Mouse (Mus musculus): Measurements from ENCODE around the gene Gm38655. TPM values are rescaled to one million over a fixed set of nuclear protein-coding genes. Genes with fewer than 3 reads are reported as not detected.

Gm38655 gene
- polyA plus RNA-seq, 1 experiment, result not detected

DNA sequence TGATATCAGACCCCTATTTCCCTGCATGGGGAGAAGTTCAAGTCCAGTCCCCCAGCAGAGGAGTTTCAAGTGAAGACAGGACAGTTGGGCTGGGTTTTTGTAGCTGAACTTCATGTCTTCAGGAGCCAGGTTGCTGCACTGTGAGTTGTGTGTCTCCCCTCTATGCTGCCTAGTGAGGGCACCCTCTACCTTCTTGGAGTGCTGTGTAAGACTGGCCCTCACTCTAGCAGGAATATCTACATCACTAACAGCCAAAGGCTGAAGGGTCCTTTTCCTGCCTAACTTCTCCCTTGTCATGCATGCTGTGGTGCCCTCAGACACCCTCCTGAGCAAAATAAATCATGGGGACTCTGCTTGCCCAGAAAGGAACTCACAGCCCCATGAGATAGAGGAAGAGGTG is 8.0 kb upstream of the Gm38655 start:
- TF ChIP-seq POLR2A (IDR thresholded peaks at IDR 0.05; ENCODE audit: extremely low read depth, insufficient read depth, low read length) (no peak), CTCF (IDR thresholded peaks at IDR 0.05; ENCODE audit: extremely low read depth, insufficient read depth, low read length) (no peak)
- H3K4me1 ChIP-seq (ENCODE audit: control insufficient read depth, insufficient read depth, low read length), result no peaks in the 10 kb centered on the region; the same call in none of the 2 replicates
- no peak overlapping the region; the same call in 1 of the 2 replicates for H3K4me3 ChIP-seq (ENCODE audit: insufficient read depth, low read length)
- H3K27ac ChIP-seq (ENCODE audit: insufficient read depth, low read length), result no peak overlapping the region

DNA sequence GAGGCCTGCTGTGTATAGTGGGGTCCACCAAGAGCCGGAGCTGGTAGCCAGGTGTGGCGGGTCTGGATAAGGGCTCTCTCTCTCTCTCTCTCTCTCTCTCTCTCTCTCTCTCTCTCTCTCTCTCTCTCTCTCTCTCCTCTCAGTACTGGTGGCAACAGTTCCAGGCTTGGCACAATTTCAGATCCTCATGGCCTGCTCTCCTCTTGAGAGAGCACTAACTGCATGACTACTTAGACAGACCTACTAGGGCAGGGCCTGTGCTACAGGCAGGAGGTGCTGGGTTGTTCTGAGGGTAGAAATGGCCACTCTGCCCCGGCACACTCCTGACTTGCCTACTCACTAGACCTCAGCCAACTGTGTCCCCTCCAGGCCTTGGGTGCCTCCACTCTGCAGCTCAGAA is 2.7 kb downstream of the Gm38655 start:
- no peaks in the 10 kb centered on the region for H3K4me1 ChIP-seq (ENCODE audit: control insufficient read depth, insufficient read depth, low read length)
- TF ChIP-seq CTCF (IDR thresholded peaks at IDR 0.05; ENCODE audit: extremely low read depth, insufficient read depth, low read length), result no peak
- H3K4me3 ChIP-seq (ENCODE audit: insufficient read depth, low read length), result no peak overlapping the region
- H3K27ac ChIP-seq (ENCODE audit: insufficient read depth, low read length), result no peak overlapping the region

DNA sequence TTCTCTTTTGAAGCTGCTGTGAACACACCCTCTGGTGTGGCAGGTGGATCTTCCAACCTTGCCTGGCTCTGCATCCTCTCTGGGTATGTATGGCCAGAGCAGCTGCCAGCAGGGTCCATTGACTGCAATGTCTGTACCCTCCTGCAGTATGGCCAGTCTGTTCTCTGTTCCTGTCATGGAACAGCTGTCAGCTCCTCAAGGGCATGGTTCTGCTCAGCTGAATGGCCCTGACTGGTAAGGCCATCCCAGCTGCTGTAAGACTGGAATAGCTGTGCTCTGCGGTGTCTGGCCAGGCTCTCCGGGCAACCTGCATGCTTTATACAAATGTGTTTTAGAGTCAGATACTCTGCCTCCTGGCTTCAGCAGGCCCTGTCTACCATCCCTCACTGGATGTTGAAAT is 5.6 kb downstream of the Gm38655 start:
- H3K27ac ChIP-seq (ENCODE audit: insufficient read depth, low read length), result no peak overlapping the region
- no peak overlapping the region for H3K4me3 ChIP-seq (ENCODE audit: insufficient read depth, low read length)
- TF ChIP-seq CTCF (IDR thresholded peaks at IDR 0.05; ENCODE audit: extremely low read depth, insufficient read depth, low read length), result no peak
- no peak for TF ChIP-seq POLR2A (IDR thresholded peaks at IDR 0.05; ENCODE audit: extremely low read depth, insufficient read depth, low read length)
- no peaks in the 10 kb centered on the region for H3K4me1 ChIP-seq (ENCODE audit: control insufficient read depth, insufficient read depth, low read length)

DNA sequence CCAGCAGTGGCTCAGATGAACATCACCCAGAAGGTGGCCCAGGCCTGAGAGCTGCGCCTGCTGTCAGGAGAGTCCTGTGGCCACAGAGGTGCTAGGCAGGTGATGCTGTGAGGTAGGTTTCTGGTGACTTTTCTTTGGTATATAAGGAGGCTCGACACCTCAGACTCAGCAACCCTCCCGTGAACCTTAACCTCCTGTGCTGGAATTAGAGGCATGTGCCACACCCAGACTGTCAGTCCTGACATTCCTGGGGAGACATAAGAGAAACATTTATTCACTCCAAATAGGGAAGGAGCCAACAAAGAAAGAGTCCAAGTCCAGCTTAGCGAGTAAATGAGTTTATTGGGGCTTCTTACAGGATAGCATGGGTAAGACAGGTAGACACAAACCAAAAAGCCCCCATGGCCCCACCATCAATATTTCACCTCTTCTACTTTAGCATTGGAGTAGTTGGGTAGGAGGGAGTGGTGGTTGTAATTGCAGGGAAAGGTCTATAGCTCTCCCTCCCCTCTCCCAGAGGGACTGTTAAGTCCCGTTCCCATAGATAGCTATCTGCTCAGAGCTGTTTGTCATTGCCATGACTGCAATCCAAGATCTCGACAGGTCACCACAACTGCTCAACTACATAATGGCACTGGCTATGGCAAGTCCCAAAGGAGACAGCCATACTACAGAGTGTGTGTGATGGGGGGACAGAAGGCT is 9.2 kb downstream of the Gm38655 start:
- Histone ChIP-seq H3K4me3 (ENCODE audit: insufficient read depth, low read length) (no peak overlapping the region), H3K27ac (ENCODE audit: insufficient read depth, low read length) (no peak overlapping the region), H3K4me1 (ENCODE audit: control insufficient read depth, insufficient read depth, low read length) (no peaks in the 10 kb centered on the region)
- TF ChIP-seq POLR2A (IDR thresholded peaks at IDR 0.05; ENCODE audit: extremely low read depth, insufficient read depth, low read length) (no peak), CTCF (IDR thresholded peaks at IDR 0.05; ENCODE audit: extremely low read depth, insufficient read depth, low read length) (no peak)

DNA sequence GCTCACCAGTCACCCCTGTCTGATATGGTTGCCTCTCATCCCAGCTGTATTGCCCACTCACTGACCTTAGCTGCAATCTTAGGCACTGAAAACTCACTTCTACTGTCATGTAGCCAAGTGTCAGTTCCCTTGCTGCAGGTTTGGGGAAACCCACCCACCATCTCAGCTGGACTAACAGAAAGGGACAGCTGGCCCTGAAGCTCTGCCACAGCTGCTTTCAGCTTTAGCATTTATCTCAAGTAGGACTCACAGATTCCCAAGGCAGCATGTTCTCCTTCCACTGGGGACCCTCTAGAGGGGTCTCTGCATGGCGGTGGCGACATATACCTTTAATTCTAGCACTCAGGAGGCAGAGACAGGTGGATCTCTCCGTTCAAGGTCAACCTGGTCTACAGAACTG is 10.5 kb downstream of the Gm38655 start:
- Histone ChIP-seq H3K4me1 (ENCODE audit: control insufficient read depth, insufficient read depth, low read length) (no peaks in the 10 kb centered on the region), H3K27ac (ENCODE audit: insufficient read depth, low read length) (no peak overlapping the region), H3K4me3 (ENCODE audit: insufficient read depth, low read length) (no peak overlapping the region)
- TF ChIP-seq POLR2A (IDR thresholded peaks at IDR 0.05; ENCODE audit: extremely low read depth, insufficient read depth, low read length), result no peak
- no peak for TF ChIP-seq CTCF (IDR thresholded peaks at IDR 0.05; ENCODE audit: extremely low read depth, insufficient read depth, low read length)

DNA sequence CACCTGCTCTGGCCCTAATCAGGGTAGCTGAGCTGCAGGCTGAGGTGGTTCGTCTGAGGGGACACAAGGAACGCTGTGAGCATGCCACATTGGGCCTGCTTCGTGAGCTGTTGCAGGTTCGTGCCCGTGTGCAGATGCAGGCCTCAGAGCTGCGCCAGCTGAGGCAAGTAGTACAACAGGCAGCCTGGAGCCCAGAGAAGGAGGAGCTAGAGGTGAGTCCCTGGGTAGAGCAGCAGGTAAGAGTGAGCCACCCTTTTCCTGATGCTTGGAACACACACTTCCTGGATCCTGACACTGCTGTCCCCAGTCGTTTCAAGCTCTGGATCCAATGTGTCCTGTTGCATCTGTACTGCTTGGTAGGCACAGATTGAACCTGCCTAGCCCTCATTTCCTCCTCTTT is 11.9 kb downstream of the Gm38655 start:
- TF ChIP-seq CTCF (IDR thresholded peaks at IDR 0.05; ENCODE audit: extremely low read depth, insufficient read depth, low read length), result no peak
- TF ChIP-seq POLR2A (IDR thresholded peaks at IDR 0.05; ENCODE audit: extremely low read depth, insufficient read depth, low read length), result no peak
- Histone ChIP-seq H3K4me1 (ENCODE audit: control insufficient read depth, insufficient read depth, low read length) (no peaks in the 10 kb centered on the region), H3K27ac (ENCODE audit: insufficient read depth, low read length) (no peak overlapping the region), H3K4me3 (ENCODE audit: insufficient read depth, low read length) (no peak overlapping the region)

DNA sequence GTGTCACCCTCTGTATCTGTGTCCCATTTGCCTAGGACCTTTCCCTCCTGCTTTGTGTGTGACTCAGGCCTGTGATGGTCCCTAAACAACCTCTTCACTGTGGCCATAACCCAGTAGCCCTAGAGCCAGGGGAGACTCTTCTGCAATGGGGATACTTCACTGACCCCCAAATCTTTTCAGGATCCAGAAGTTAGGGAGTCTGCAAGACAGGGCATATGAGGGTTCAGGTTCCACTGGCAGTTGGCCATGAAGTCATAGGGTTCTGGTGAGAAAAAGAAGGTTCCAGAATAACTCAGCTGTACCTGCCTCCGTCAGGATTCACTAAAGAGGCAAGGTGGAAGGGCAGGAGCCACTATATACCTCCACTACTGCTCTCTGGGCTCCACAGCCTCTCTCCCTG is 13.1 kb downstream of the Gm38655 start, which contains the start of gene Ccdc154:
Gene Ccdc154, plus strand, starts transcription at position 301 of the 400 bp plus-strand sequence.
- H3K4me3 ChIP-seq (ENCODE audit: insufficient read depth, low read length), result no peak within 1 kb of the TSS
- TF ChIP-seq CTCF (IDR thresholded peaks at IDR 0.05; ENCODE audit: extremely low read depth, insufficient read depth, low read length) (no peak), POLR2A (IDR thresholded peaks at IDR 0.05; ENCODE audit: extremely low read depth, insufficient read depth, low read length) (no peak)

DNA sequence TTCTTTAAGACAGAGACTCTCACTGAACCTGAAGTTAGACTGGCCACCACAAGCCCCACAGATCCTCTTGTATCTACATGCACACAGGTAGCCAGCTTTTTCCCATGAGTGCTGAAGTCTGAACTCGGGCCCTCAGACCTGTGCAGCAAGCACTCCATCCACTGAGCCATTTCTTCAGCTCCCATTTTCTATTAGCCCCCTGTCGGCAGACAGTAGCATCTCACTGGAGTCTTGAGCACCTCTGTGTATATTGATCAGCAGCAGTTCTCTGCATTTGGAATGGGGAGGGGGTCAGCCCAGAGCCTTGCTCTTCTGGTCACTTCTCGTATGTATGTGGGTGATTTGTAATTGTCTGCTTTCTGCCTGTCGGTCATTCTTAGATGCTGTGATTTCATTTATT is 35.3 kb downstream of the Gm38655 start:
- TF ChIP-seq CTCF (IDR thresholded peaks at IDR 0.05; ENCODE audit: extremely low read depth, insufficient read depth, low read length) (peak; percentile 26; the same call in 1 of the 2 replicates), POLR2A (IDR thresholded peaks at IDR 0.05; ENCODE audit: extremely low read depth, insufficient read depth, low read length) (no peak)
- Histone ChIP-seq H3K27ac (ENCODE audit: insufficient read depth, low read length) (no peak overlapping the region), H3K4me1 (ENCODE audit: control insufficient read depth, insufficient read depth, low read length) (no peaks in the 10 kb centered on the region), H3K4me3 (ENCODE audit: insufficient read depth, low read length) (no peak overlapping the region)

More for the DNA sequence above, 13.1 kb downstream of the Gm38655 start, which contains the start of gene Ccdc154:
- H3K4me1 ChIP-seq (ENCODE audit: control insufficient read depth, insufficient read depth, low read length), result no peaks in the 10 kb centered on the region
- no peak within 1 kb of the TSS for H3K27ac ChIP-seq (ENCODE audit: insufficient read depth, low read length)

DNA sequence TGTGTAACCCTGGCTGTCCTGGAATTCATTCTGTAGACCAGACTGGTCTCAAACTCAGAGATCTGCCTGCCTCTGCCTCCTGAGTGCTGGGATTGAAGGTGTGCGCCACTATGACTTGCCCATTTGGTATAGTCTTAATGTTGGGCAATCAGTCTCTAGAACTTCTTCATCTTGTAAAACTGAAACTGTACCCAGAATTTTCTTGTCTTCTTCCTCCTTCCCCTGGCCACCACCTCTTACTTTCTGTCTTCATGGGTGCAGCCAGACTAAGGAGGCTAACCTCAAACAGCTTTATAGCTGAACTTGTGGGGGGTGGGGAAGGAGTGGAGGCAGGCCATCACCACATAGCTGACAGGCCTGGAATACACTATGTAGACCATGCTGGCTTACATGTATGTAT is 36.5 kb downstream of the Gm38655 start:
- no peak for TF ChIP-seq POLR2A (IDR thresholded peaks at IDR 0.05; ENCODE audit: extremely low read depth, insufficient read depth, low read length)
- TF ChIP-seq CTCF (IDR thresholded peaks at IDR 0.05; ENCODE audit: extremely low read depth, insufficient read depth, low read length), result no peak
- H3K27ac ChIP-seq (ENCODE audit: insufficient read depth, low read length), result no peak overlapping the region
- no peak overlapping the region for H3K4me3 ChIP-seq (ENCODE audit: insufficient read depth, low read length)
- H3K4me1 ChIP-seq (ENCODE audit: control insufficient read depth, insufficient read depth, low read length), result peaks cover 4% of the 10 kb centered on the region

DNA sequence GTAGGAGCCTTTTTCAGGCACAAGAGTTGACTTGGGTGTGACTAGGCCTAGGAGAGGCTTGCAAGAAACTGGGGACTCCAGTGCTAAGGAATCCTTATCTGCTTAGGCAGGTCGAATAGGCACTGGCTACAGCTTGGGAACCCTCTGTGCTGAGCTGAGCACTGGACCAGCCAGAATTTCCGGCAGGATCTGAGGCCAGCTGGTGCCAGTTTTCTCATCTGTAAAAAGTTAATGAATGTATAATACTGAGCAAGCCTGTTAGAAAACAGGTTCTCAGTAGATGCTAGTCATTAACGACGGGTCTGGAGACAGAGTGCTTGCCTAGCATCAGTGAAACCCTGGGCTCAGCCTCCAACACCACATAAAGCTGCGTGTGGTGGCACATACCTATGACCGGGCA is 39.6 kb downstream of the Gm38655 start:
- Histone ChIP-seq H3K27ac (ENCODE audit: insufficient read depth, low read length) (no peak overlapping the region), H3K4me3 (ENCODE audit: insufficient read depth, low read length) (no peak overlapping the region), H3K4me1 (ENCODE audit: control insufficient read depth, insufficient read depth, low read length) (peaks cover 4% of the 10 kb centered on the region)
- TF ChIP-seq CTCF (IDR thresholded peaks at IDR 0.05; ENCODE audit: extremely low read depth, insufficient read depth, low read length) (no peak), POLR2A (IDR thresholded peaks at IDR 0.05; ENCODE audit: extremely low read depth, insufficient read depth, low read length) (no peak)
